11 mouse cellular contexts compared by ENCODE assay signal in genomic region chr1:55736762-55737288, GRCm38 (mm10).
DNase-seq lines count a peak whose midpoint lies in the region; ATAC-seq and TF ChIP-seq lines count a peak whose summit lies in the region.
"Had no signal": no experiment of that assay in that cellular context is flagged by ENCODE, and none has a peak within 500 bp of the region (broad histone marks: within the 10 kb centered on the region; RNA-seq: fewer than 3 reads in every experiment).

No protein-coding gene starts in this region.

- H3K36me3 ChIP-seq in intestine, embryonic 14.5 days (ENCODE audit: control insufficient read depth, insufficient read depth, low read length): no peaks in the 10 kb centered on the region
- no peaks in the 10 kb centered on the region for H3K36me3 ChIP-seq in intestine, embryonic 15.5 days
- no peaks in the 10 kb centered on the region for H3K36me3 ChIP-seq in midbrain, embryonic 11.5 days (ENCODE audit: control insufficient read depth, insufficient read depth, low read length)
- no peaks in the 10 kb centered on the region for H3K36me3 ChIP-seq in midbrain, embryonic 15.5 days (replicated peaks)
- H3K36me3 ChIP-seq in E14TG2a.4 (ENCODE audit: insufficient read depth, low read length): no peaks in the 10 kb centered on the region
- H3K36me3 ChIP-seq: embryonic facial prominence, embryonic 10.5 days; forebrain, embryonic 10.5 days; heart, embryonic 12.5 days; hindbrain, embryonic 10.5 days had no signal

- H3K4me1 ChIP-seq in intestine, embryonic 14.5 days (replicated peaks; ENCODE audit: control insufficient read depth, insufficient read depth, low read length): no peaks in the 10 kb centered on the region
- H3K4me1 ChIP-seq in intestine, embryonic 15.5 days (replicated peaks): no peaks in the 10 kb centered on the region
- H3K4me1 ChIP-seq in midbrain, embryonic 11.5 days (ENCODE audit: control insufficient read depth, insufficient read depth, low read length): no peaks in the 10 kb centered on the region
- H3K4me1 ChIP-seq in midbrain, embryonic 15.5 days: no peaks in the 10 kb centered on the region
- no peaks in the 10 kb centered on the region for H3K4me1 ChIP-seq in E14TG2a.4 (replicated peaks; ENCODE audit: low read depth, low read length)
- H3K4me1 ChIP-seq: embryonic facial prominence, embryonic 10.5 days; heart, embryonic 12.5 days; hindbrain, embryonic 10.5 days had no signal

- no peak overlapping the region for H3K9ac ChIP-seq in intestine, embryonic 14.5 days (ENCODE audit: low read length)
- H3K9ac ChIP-seq in intestine, embryonic 15.5 days: no peak overlapping the region
- no peak overlapping the region for H3K9ac ChIP-seq in midbrain, embryonic 11.5 days (ENCODE audit: low read length)
- no peak overlapping the region for H3K9ac ChIP-seq in midbrain, embryonic 15.5 days
- H3K9ac ChIP-seq: heart, embryonic 12.5 days had no signal

- WGBS in intestine, embryonic 14.5 days: 59% methylated on average over 5 of the region's 5 CpGs
- 58% methylated on average over 5 of the region's 5 CpGs for WGBS in intestine, embryonic 15.5 days
- 68% methylated on average over 5 of the region's 5 CpGs for WGBS in midbrain, embryonic 11.5 days
- WGBS in midbrain, embryonic 15.5 days: 58% methylated on average over 5 of the region's 5 CpGs

- TF ChIP-seq CTCF in E14TG2a.4 (conservative IDR thresholded peaks at IDR 0.05; ENCODE audit: low read length): peak; percentile 2; the same call in 1 of the 2 replicates

- H3K9me3 ChIP-seq in intestine, embryonic 14.5 days (ENCODE audit: control insufficient read depth, low read length): no peaks in the 10 kb centered on the region
- no peaks in the 10 kb centered on the region for H3K9me3 ChIP-seq in intestine, embryonic 15.5 days
- no peaks in the 10 kb centered on the region for H3K9me3 ChIP-seq in midbrain, embryonic 11.5 days (ENCODE audit: control insufficient read depth, low read length)
- no peaks in the 10 kb centered on the region for H3K9me3 ChIP-seq in midbrain, embryonic 15.5 days
- H3K9me3 ChIP-seq in E14TG2a.4 (ENCODE audit: low read length): no peaks in the 10 kb centered on the region
- H3K9me3 ChIP-seq: embryonic facial prominence, embryonic 10.5 days; forebrain, embryonic 10.5 days; heart, embryonic 12.5 days; hindbrain, embryonic 10.5 days had no signal

- 0 out of 2 replicates have a peak, but pooled peaks have one; percentile 23 for ATAC-seq in intestine, embryonic 14.5 days (replicated peaks; ENCODE audit: low FRiP score, low TSS enrichment, low read depth)
- ATAC-seq in intestine, embryonic 15.5 days: no peak
- ATAC-seq in midbrain, embryonic 11.5 days (ENCODE audit: low FRiP score): no peak
- no peak for ATAC-seq in midbrain, embryonic 15.5 days (replicated peaks)

- no peaks in the 10 kb centered on the region for H3K27me3 ChIP-seq in intestine, embryonic 14.5 days (replicated peaks; ENCODE audit: control insufficient read depth, insufficient read depth, low read length)
- H3K27me3 ChIP-seq in intestine, embryonic 15.5 days (replicated peaks): no peaks in the 10 kb centered on the region
- H3K27me3 ChIP-seq in midbrain, embryonic 11.5 days (ENCODE audit: control insufficient read depth, insufficient read depth, low read length): 0 out of 2 replicates have a peak, but pooled peaks cover 2% of the 10 kb centered on the region
- H3K27me3 ChIP-seq in midbrain, embryonic 15.5 days (replicated peaks): no peaks in the 10 kb centered on the region
- H3K27me3 ChIP-seq in E14TG2a.4 (ENCODE audit: insufficient read depth, low read length): peaks cover 11% of the 10 kb centered on the region; the same call in 1 of the 2 replicates
- H3K27me3 ChIP-seq: CH12.LX had no signal

- no peak for DNase-seq in intestine, embryonic 14.5 days (ENCODE audit: low spot score)
- peak; percentile 83 for DNase-seq in midbrain, embryonic 11.5 days (ENCODE audit: low spot score, missing footprints)
- DNase-seq in gonadal fat pad, adult 2 months (ENCODE audit: low read depth): peak; percentile 72

- H3K4me3 ChIP-seq in intestine, embryonic 14.5 days (ENCODE audit: low read depth, low read length): no peak overlapping the region
- H3K4me3 ChIP-seq in intestine, embryonic 15.5 days (replicated peaks): no peak overlapping the region
- H3K4me3 ChIP-seq in midbrain, embryonic 11.5 days (ENCODE audit: low read depth, low read length): no peak overlapping the region
- H3K4me3 ChIP-seq in midbrain, embryonic 15.5 days: no peak overlapping the region
- H3K4me3 ChIP-seq in E14TG2a.4 (replicated peaks; ENCODE audit: low read length): no peak overlapping the region
- H3K4me3 ChIP-seq: embryonic facial prominence, embryonic 10.5 days; forebrain, embryonic 10.5 days; heart, embryonic 12.5 days; hindbrain, embryonic 10.5 days had no signal

- H3K27ac ChIP-seq in intestine, embryonic 14.5 days (ENCODE audit: low read depth): no peak overlapping the region
- H3K27ac ChIP-seq in intestine, embryonic 15.5 days: no peak overlapping the region
- H3K27ac ChIP-seq in midbrain, embryonic 11.5 days (ENCODE audit: low read depth, low read length): no peak overlapping the region
- no peak overlapping the region for H3K27ac ChIP-seq in midbrain, embryonic 15.5 days
- H3K27ac ChIP-seq: embryonic facial prominence, embryonic 10.5 days; forebrain, embryonic 10.5 days; hindbrain, embryonic 10.5 days had no signal

- no peak overlapping the region for H3K4me2 ChIP-seq in intestine, embryonic 14.5 days (ENCODE audit: low read length)
- no peak overlapping the region for H3K4me2 ChIP-seq in intestine, embryonic 15.5 days (replicated peaks)
- H3K4me2 ChIP-seq in midbrain, embryonic 11.5 days: no peak overlapping the region
- H3K4me2 ChIP-seq in midbrain, embryonic 15.5 days: no peak overlapping the region
- H3K4me2 ChIP-seq: heart, embryonic 12.5 days had no signal
